Mouse (Mus musculus): ENCODE data around the gene Cttn.

Cttn gene

GRCm38 (mm10) chr7:144448186-144448585 lies 22.6 kb downstream of the Cttn start:
- no peak for DNase-seq

- no peak for DNase-seq
Observed at GRCm38 (mm10) chr7:144447146-144447545, 23.7 kb downstream of the Cttn start.

- DNase-seq = no peak
Observed at GRCm38 (mm10) chr7:144444788-144445187, 26.0 kb downstream of the Cttn start.

GRCm38 (mm10) chr7:144441976-144442375 lies 28.8 kb downstream of the Cttn start:
- DNase-seq = no peak

- DNase-seq = no peak
Observed at GRCm38 (mm10) chr7:144441466-144441865, 29.3 kb downstream of the Cttn start.

- no peak for DNase-seq
Observed at GRCm38 (mm10) chr7:144438811-144439210, 32.0 kb downstream of the Cttn start.

- DNase-seq = no peak
Observed at GRCm38 (mm10) chr7:144432920-144433319, 37.9 kb downstream of the Cttn start.

GRCm38 (mm10) chr7:144427460-144427859 lies 43.3 kb downstream of the Cttn start:
- peak in 1 of 2 experiments; percentile 22 for DNase-seq

GRCm38 (mm10) chr7:144426594-144426993 lies 44.2 kb downstream of the Cttn start:
- no peak for DNase-seq

- DNase-seq = peak; percentile 75 to 84
Observed at GRCm38 (mm10) chr7:144425953-144426352, 44.9 kb downstream of the Cttn start.

GRCm38 (mm10) chr7:144421478-144421877 lies 49.3 kb downstream of the Cttn start:
- DNase-seq = peak in 1 of 2 experiments; percentile 9

- peak in 1 of 2 experiments; percentile 31 for DNase-seq
Observed at GRCm38 (mm10) chr7:144420552-144420951, 50.3 kb downstream of the Cttn start.

GRCm38 (mm10) chr7:144417644-144418343 lies 53.0 kb downstream of the Cttn start:
- DNase-seq = peak; percentile 74 to 85

- DNase-seq = no peak
Observed at GRCm38 (mm10) chr7:144417234-144417633, 53.6 kb downstream of the Cttn start.

GRCm38 (mm10) chr7:144415795-144416194 lies 55.0 kb downstream of the Cttn start:
- peak; percentile 18 to 42 for DNase-seq

GRCm38 (mm10) chr7:144414632-144415031 lies 56.2 kb downstream of the Cttn start:
- no peak for DNase-seq

GRCm38 (mm10) chr7:144411967-144412906 lies 58.6 kb downstream of the Cttn start:
- DNase-seq = peak; percentile 24 to 49

GRCm38 (mm10) chr7:144409682-144410081 lies 61.1 kb downstream of the Cttn start:
- peak; percentile 17 to 38 for DNase-seq

- peak; percentile 52 to 65 for DNase-seq
Observed at GRCm38 (mm10) chr7:144408464-144409000, 62.3 kb downstream of the Cttn start.

GRCm38 (mm10) chr7:144407675-144408074 lies 63.1 kb downstream of the Cttn start:
- peak; percentile 18 to 25 for DNase-seq

- DNase-seq = no peak
Observed at GRCm38 (mm10) chr7:144402492-144402891, 68.3 kb downstream of the Cttn start.

- DNase-seq = no peak
Observed at GRCm38 (mm10) chr7:144391727-144392126, 79.1 kb downstream of the Cttn start.

GRCm38 (mm10) chr7:144390676-144391075 lies 80.1 kb downstream of the Cttn start:
- DNase-seq = no peak
